Mouse (Mus musculus) fat pad, adult 2 months (tissue): ENCODE results near the gene Rnf169.
"Not testable (repeated sequence)": the region's sequence is repeated elsewhere in the genome, so short reads cannot be mapped to it uniquely, and the experiment has no call there.

ENCODE experiments used
- DNase-seq: peaks from one replicate; pipeline ENCODE4 v3.0.0-alpha.2; 2011; ENCODE audit warnings: low read depth, low spot score; ENCODE audit errors: extremely low read depth

Gene Rnf169

DNA sequence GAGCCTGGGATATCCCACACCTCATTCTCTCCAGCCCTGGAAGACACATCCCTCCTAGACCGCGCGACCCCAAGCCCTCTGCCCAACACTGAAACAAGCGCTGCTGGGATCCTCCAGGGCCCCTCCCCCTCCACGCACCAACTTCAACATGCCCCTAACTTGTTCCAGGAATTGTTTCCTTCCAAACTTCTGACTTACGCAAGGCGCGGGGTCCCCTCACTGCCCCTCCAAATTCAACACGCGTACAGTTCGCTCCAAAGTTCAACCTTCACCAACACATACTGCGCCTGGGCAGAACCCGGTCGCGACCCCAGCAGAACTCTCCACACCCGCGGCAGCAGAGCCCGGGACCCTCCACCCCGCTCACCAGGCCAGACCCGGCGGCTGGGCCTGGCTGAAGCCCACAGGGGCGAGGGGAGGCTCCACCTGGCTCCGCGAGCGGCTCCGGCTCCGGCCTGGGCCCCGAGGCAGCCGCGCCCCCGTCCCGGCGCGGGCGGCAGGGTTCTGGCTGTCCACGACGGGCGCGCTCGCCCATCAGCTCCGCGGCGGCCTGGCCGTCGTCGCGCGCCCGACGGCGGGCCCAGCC is 609 bp downstream of the Rnf169 start:
- no peak for DNase-seq

DNA sequence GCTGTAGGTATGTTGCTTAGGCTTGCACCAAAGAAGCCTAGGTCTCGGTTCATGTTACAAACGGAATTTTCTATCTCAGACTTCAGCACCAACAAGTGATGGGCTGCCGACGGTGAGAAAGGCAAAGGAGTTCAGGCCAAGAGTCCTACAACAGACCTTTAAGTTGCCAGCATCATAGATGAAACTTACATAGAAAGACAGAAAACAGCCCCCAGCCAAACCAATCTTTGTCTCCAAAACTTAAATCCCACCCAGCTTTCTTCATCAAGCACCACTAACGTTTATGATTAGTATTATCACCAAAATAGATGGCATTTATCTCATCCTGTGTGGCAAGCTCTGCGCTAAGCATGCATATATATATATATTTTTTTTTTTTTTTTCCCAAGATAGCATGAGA is 1.2 kb downstream of the Rnf169 start:
- no peak for DNase-seq

DNA sequence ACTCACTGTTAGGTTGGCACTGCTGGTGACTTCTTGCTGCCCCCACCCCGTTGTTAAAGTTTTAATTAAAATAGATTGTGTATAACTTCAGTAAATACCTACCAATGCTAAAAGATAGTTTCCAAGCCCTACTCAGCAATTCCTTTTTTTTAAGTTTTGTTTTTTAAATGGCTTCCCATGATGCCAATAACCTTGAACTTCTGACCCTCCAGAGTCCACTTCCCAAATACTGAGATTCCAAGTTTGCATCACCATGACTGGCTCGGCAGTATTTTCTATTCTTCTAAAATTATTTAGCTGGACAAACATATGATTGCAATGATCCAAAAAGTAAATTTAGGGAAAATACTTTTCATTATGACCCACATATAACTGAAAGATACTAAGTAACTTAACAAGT is 2.2 kb downstream of the Rnf169 start:
- DNase-seq, result no peak

DNA sequence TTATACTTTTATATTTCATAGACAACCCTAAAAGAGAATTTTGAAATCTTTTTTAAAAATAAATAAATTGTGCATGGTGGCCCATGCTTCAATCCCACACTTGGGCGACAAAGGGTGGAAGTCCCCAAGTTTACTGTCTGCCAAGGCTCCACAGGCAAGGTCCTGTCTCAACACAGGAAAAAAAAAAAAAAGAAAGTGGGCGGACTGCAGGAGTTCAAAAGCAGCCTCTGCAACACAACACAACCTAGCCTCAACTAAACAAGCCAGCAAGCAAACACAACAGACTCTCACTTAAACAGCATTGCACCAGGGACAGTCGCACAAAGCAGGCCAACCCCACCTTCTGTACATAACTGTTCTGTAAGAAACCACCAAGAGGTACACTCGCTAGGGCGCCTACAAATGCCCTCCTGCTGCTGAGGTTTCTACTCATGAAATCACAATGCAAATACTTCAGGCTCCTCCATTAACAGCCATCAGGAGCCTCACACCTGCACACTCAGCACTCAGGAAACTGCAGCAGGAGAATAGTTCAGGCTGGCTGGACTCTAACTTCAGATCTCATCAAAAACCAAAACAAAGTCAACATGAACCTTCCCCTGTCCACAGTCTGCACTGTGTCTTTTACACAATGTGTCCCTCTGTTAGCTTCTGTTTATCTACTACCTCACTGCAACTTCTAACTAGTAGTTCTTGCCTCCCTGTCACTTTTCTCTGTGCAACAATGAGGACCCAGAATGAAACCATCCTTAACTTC is 4.3 kb downstream of the Rnf169 start:
- no peak for DNase-seq

DNA sequence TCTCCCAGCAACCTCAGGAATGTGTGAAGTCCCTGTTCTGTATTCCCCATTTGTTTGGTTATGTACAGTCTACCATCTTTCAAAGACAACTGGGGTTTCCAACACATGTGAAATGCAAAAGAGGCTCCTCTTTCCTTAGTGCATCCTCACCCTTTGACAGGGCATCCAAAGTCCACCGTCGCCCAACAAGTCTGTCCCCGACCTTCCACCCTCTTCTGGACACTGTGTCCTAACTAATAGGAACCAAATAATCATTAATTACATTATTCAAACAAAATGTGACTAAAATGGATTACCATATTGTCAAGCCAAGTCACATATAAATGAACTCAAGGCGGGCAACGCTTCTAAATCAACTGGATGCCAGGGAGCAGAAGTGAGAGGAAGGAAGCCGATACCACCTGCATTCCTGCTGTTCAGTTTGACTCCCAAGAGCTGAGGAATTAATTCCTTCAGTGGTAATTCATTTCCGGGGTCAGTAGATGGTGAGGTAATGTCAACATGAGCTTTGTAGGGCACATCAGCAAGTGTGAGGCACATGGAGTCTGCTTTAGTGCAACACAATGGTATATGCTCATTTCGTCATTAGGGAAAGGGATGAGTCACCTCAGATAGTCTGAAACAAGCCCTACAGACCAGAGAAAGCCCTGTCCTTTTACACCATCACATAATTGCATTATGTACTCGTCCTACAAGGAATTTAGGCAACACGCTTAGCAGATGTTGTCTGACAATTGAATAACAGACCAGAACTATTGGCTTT is 5.9 kb downstream of the Rnf169 start:
- DNase-seq, result peak; percentile 14

DNA sequence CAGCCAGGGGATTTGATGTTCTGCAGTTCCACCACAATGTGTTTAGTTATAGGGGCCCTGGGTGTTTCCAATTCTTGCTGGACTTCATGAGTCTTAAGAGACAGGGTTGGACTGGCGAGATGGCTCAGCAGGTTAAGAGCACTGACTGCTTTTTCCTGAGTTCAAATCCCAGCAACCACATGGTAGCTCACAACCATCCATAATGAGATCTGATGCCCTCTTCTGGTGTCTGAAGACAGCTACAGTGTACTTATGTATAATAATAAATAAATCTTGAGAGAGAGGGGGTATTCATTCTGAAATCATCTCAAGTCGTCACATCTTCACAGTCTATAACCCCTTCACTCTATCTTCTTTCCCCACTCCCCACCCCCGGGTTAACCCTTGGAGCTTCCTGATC is 7.3 kb downstream of the Rnf169 start:
- not testable (repeated sequence) for DNase-seq

DNA sequence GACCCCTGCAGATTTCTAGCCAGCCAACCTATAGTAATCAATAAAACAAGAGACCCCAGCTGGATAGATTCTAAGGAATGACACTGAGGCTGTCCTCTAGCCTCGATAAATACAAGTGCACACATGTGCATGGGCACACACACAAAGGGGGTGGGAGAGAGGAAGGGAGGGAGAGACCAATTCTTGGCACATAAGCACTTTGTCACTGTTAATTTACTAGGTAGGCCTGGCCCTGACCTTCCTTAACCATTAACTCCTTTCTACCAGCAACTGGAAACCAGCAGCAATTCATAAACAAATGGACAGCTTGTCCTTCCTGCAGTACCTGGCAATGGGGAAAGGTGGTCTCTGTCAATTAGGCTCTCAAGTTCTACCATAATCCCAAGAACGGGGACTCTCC is 8.3 kb downstream of the Rnf169 start:
- no peak for DNase-seq

DNA sequence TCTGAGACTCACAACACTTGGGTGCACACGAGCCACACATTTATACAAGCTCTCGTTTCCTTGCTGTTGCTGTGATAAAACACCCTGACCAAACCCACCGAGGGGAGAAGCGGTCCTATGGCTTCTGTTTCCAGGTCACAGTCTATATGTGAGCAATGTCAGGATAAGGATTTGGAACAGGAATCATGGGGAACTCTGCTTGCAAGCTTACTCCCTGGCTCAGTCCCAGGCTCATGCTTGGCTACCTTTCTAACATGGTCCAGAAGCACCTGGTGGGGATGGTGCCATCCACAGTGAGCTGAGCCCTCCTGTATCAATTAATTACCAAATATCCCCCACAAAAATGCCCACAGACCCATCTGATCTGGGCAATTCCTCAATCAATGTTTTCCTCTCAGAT is 11.1 kb downstream of the Rnf169 start:
- DNase-seq, result no peak

DNA sequence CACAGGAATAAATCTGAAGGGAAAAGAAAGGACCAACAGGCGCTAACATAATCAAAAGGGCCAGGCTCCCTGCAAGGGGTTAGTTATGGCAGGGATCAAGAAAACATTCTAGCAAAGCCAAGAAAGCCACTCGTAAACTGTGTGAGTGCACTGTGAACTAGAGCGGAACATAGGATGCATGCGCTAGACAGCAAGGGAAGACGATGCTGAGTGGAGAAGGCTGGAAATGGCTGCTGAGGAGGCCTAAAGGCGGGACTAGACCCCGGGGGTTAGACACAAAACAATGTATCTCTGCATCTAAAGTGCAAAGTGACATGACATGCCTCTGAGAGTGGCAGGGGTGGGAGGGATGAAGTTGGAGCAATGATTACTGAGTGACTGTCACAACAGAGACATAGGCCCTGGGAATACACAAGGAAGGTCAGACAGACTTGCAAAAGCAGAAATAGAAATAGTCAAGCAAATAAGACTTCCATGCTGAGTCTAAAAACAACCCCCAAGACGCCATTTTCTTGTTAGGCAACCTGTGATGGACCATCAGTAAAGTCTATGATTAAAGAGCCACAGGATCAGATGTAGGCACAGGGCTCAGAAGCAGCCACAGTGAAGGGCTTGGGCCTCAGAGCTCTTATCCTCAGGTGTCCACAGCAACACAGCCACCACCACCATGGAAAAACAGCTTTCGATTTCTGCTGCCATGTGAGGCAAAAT is 14.1 kb downstream of the Rnf169 start:
- no peak for DNase-seq

DNA sequence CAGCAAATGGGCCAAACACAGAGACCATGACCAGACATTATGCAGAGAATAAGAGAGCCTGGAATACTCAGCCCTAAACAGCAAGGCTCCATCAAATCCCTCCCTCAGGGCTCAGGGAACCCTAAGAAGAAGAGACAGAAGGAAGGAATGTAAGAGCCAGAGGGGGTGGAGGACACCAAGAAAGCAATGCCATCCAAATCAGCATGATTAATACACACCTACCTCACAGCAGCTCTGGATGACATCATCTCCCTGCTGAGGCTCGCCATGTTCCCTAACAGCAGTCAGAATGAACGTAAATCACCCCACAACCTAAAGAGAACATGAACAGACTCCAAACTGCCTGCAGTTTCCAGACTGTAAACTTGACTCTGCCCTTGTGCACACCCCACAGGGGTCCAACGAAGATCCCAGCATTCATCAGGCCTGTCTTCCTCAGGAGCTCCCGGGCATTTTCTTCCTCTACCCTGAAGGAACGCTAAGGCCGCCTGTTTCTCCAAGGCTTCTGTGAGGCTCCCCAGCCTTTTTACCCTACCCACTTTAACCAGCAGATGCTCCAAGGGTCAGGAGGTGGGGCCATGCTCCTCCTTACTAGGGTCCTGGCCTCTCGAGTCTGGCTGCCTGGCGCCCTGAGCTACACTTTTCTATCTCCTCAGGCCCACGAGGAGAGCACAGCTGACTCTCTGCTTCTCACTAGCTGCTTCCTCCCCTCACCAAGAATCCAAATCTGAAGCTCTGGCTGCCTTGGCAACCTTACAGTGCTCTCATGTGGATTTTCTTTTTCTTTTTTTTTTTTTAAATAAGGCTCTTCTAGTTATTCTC is 15.0 kb downstream of the Rnf169 start:
- DNase-seq, result no peak

DNA sequence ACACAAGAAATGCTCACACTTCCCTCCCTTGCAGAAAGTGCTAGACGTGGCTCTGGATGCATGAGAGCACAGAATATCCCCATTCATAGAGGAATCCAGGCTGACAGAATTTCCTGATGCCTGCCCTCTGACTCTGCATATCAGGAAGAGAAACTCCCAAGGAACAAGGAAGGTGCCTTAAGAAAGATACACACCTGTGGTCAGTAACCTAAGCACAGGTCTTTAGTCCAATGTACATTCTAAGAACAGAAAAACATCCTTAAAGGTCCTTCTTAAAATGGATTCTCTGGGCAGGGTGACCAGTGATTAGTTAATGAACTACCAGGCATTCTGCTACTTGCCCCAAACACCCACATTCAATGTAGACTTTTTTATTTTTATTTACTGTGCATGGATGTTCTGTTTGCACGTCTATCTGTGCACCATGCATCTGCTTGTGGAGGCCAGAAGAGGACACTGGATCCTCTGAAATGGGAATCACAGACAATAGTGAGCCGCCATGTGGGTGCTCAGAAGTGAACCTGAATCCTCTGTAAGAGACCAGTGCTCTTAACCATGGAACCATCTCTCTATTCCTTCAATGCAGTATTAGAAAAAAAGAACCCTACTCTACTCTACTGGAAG is 16.9 kb downstream of the Rnf169 start:
- no peak for DNase-seq

DNA sequence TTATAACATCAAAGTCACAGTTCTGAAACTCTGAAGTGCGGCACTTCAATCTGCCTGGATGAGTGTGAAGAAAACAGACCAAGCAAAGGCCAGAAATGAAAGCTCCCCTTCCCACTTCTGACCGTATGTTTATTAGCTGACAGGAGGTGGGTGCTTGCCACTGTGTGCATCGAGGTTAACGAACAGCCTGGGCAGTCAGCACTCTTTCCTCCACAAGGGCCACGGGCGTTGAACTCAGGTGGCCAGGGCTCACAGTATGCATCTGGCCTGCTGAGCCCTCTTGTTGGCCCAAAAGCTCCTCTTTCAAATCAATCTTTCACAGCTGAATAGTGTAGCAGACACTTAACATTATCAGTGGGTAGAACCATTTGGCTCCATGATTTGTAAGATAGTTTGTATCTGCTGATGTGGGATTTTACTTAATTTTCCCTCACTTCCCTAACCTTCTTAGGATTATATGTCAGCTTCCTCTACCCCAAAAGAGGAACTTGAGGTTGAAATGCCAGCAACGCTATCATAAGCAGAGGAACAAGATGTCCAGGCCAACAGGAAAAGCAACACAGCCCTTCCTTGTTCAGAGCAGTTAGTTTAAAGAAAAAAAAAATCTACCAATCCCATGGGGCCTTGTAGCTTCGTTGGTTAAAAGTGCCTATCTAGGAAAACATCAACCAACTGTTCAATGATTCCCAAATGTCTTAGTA is 17.6 kb downstream of the Rnf169 start:
- no peak for DNase-seq

DNA sequence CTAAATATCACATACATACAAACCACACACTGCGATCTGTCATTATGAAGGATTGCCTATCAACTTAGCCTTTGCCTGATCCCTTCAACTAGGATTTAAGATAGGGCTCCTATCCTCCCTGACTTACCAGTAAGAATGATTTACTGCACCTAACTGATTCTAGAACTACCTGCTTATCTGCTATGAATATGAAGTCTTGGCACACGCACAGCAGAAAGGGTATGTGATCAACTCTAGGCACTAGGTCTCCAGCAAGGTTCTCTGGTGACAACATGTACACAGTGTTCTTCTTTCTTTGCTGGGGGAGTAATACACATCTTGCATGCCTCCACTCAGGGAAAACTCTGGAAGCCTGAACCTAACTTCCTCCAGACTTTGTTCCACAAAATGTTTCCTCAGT is 18.7 kb downstream of the Rnf169 start:
- DNase-seq, result no peak

DNA sequence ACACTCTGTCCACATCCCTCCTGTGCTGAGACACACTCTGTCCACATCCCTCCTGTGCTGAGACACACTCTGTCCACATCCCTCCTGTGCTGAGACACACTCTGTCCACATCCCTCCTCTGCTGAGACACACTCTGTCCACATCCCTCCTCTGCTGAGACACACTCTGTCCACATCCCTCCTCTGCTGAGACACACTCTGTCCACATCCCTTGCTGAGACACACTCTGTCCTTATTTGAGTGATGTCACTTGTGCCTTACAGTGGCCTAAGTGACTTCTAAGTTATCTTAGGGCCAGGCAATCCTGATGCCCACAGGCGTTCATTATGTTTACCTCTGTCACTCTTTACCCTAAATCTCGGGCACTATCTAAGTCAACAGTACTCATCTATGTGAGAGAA is 19.7 kb downstream of the Rnf169 start:
- not testable (repeated sequence) for DNase-seq

DNA sequence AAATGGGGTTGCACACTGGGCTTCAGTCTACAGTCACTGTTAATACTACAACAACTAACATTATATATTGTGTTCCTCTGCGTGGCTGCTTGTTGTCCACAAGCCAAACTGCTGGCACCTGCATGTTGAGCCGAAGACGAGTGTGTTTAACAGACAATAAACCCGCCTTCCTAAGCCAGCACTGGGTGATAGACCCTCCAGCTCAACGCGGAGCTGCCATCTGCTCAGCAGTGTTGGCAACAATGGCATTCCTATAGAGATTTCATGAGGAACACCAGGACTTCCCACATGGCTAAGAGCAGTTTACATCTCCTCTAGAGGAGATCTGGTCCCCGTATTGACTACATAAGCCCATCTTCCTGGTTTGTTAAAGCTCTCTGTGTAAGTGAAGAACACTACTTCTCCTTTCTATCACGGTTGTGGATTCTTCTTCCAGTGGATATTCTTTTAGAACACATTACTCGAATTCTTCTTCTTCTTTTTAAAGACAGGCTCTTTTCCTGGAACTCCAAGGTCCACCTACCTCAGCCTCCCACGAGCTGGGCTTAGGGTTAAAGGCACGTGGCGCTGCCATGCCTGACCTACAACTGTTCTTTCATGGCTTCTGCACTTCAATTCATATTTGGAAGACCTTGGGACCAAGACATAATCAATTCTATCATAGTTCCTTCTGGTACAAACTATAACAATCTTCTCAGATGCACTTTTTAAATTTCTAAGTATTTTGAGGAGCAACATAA is 22.9 kb downstream of the Rnf169 start:
- DNase-seq, result no peak

DNA sequence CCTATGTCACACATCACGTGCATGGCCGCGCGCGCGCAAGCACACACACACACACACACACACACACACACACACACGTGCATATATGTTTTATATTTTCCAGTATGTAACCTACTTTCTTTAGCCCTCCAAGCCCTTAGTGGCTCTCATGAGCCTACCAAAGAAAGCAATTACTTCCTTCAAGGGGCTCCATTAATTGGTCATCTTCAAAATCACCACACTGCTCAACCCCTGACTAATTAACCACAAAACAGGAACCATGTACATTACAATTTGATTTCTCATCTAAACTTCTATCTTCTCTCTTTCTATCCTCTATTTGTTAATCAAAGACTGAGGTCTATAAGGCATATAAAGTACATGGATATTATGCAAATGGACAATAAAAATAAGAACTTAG is 24.2 kb downstream of the Rnf169 start:
- DNase-seq, result no peak

DNA sequence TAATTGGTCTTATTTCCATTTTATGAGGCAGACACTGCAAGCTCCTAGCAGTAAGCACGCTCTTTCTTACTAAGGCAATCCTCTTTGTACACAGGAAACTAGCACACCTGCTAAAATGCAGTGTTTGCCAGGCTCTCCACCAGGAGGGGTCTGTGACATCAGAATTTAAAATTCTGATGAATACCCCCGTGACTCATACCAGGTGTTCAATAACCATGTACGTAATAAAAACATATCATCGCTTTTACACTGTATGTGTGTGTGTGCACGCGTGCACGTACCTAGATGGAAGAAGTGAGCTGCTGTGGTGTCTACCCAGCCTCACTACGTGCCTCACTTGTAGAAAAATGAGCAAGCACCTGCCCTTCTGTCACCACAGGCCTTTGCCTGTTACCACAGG is 26.0 kb downstream of the Rnf169 start:
- DNase-seq, result no peak

DNA sequence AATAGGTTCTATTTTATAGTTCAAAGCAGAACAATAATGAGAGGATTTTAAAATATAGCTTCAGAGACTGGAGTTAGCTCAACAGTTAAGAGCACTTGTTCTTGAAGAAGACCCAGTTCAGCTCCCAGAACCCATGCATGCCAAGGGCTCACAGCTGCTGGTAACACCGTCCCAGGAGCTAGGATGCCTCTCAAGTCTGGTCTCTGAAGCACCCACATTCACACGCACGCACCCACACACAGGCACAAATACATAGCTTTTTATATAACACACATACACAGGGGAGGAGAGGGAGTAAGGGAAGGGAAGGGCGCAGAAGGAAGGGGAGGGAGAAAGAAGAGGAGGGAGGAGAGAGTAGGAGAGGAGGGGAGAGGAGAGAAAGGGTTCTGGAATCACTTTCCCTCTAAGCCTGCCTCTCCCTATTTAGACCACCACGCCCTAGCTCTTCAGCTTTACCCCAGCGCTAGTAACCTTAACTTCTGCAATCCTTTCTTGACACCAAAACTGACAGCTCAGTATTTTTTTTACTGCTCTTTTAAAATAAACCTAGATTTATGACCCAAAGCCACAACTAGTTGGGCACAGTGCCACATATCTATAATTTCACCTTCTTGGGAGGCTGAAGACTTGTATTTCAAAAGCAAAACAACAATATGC is 26.7 kb downstream of the Rnf169 start:
- no peak for DNase-seq
